Mouse (Mus musculus): ENCODE measurements at regions not wholly inside any gene's neighbourhood (a gene's known extent, or its start where the extent isn't known, plus 50 kb on each side); places are given as distances from the start of the nearest gene placed in this dataset.

DNA sequence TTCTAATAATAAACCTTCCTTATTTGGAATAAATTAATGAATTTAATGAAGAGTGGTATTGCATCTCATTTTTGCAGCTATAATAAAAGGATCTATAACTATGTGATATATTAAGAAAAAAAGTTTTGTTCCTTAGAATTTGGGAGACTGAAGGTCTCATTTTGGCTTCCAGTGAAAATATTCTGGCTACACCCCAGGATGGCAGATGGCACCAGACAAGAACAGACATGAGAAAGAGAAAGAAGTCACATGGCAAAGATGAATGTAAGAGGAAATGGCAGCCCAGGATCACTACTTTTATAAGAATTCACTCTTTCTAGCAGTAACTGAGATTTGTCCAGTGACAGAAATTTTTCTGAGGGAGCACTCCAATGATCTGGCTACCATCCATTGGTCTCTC, 209.1 kb upstream of the Hs3st1 start:
- no peak for TF ChIP-seq CTCF (IDR thresholded peaks at IDR 0.05; ENCODE audit: low read depth)
- TF ChIP-seq EP300 (IDR thresholded peaks at IDR 0.05; ENCODE audit: low read depth) = no peak

All from liver, postnatal 0 days (tissue).